Mouse (Mus musculus) cortical plate, adult 2 months (tissue): ENCODE measurements around the gene Cnot1.

Source experiments
- CTCF ChIP-seq: fragments of 200-500 bp; IDR thresholded peaks from 2 replicates; pipeline ENCODE4 v1.5.1; 2011; ENCODE audit warnings: mild to moderate bottlenecking, control low read depth, low read length; ENCODE audit not compliant: insufficient read depth; ENCODE audit errors: extremely low read depth
- POLR2A ChIP-seq: fragments of 200-500 bp; IDR thresholded peaks from 2 replicates; pipeline ENCODE4 v1.6.1; 2011; ENCODE audit warnings: mild to moderate bottlenecking, low read length, control low read depth; ENCODE audit not compliant: insufficient read depth; ENCODE audit errors: extremely low read depth

DNA sequence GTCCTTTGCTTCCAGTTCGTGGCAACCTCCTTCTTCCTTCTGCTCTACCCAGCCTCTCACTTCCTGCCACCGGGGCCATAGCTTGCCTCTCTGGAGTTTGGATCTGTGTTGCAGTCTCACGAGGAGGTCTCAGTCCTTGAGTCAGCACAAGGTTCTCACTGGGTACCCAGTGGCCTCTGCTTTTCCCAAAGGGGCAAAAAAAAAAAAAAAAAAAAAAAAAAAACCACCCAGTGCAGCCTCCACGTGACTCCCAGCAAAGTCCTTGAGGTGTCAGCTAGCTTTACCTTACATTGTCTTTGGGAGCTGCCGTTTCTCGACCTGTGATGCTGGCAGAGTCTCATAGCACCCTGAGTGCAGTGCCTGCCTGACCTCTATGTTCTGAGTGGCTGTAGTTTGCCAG lies 109.1 kb downstream of the Cnot1 start:
- TF ChIP-seq POLR2A (no peak), CTCF (no peak)
